8 mouse cellular contexts compared by ENCODE assay signal in genomic region chr9:57158013-57158470, GRCm38 (mm10). TPM values are rescaled to one million over a fixed set of nuclear protein-coding genes. Genes with fewer than 3 reads are reported as not detected.
A peak's percentile ranks its signal among the peaks of the same experiment; 100 is the strongest.
DNase-seq lines count a peak whose midpoint lies in the region; ATAC-seq and TF ChIP-seq lines count a peak whose summit lies in the region.

Gene Commd4, minus strand, starts transcription at chr9:57158331.

- peak within 1 kb of the TSS; percentile 77 to 91 (median 77) for H3K4me3 ChIP-seq in CH12.LX (replicated peaks in 1 of 3; ENCODE audit: low read depth in 2 of 3, low read length in 2 of 3, poor library complexity in 1 of 3)
- H3K4me3 ChIP-seq in forebrain, embryonic 11.5 days (ENCODE audit: low read depth, low read length): peak within 1 kb of the TSS; percentile 74
- peak within 1 kb of the TSS; percentile 89 for H3K4me3 ChIP-seq in heart, embryonic 16.5 days (ENCODE audit: low read length)
- H3K4me3 ChIP-seq in liver, embryonic 15.5 days (replicated peaks): peak within 1 kb of the TSS; percentile 79
- peak within 1 kb of the TSS; percentile 67 for H3K4me3 ChIP-seq in neural tube, embryonic 12.5 days

- TF ChIP-seq RAD21 in CH12.LX (IDR thresholded peaks at IDR 0.05; ENCODE audit: low read depth, low read length): no peak

- dilution Hi-C loops in CH12.LX (cut with MboI; ENCODE audit: extremely low pct_ligation_motif_present, extremely low pct_unique_long_range_greater_than_20kb, low sequenced_read_pairs): no loop called here

- peaks cover under 1% of the 10 kb centered on the region for H3K27me3 ChIP-seq in CH12.LX (replicated peaks)
- H3K27me3 ChIP-seq in forebrain, embryonic 11.5 days (ENCODE audit: control insufficient read depth, insufficient read depth, low read length): no peaks in the 10 kb centered on the region
- H3K27me3 ChIP-seq in heart, embryonic 16.5 days (ENCODE audit: control insufficient read depth, insufficient read depth, low read length): no peaks in the 10 kb centered on the region
- H3K27me3 ChIP-seq in liver, embryonic 15.5 days: no peaks in the 10 kb centered on the region
- no peaks in the 10 kb centered on the region for H3K27me3 ChIP-seq in neural tube, embryonic 12.5 days (replicated peaks)

- WGBS in forebrain, embryonic 11.5 days: under 1% methylated on average over 24 of the region's 24 CpGs
- under 1% methylated on average over 24 of the region's 24 CpGs for WGBS in heart, embryonic 16.5 days
- WGBS in liver, embryonic 15.5 days (ENCODE audit: insufficient replicate concordance): under 1% methylated on average over 24 of the region's 24 CpGs
- WGBS in neural tube, embryonic 12.5 days: under 1% methylated on average over 24 of the region's 24 CpGs

- in situ Hi-C loops in CH12.LX (cut with MboI; ENCODE audit: low pct_ligation_motif_present, low pct_unique_long_range_greater_than_20kb, low sequenced_read_pairs): no loop called here

- no peak for TF ChIP-seq EP300 in CH12.LX (IDR thresholded peaks at IDR 0.05; ENCODE audit: low read length)

- TF ChIP-seq CTCF in CH12.LX (conservative IDR thresholded peaks at IDR 0.05 in 1 of 2, IDR thresholded peaks at IDR 0.05 in 1 of 2; ENCODE audit: low read depth in 2 of 2, low read length in 2 of 2): no peak

- TF ChIP-seq POLR2A in CH12.LX (IDR thresholded peaks at IDR 0.05; ENCODE audit: low read depth, low read length): peak; percentile 71

- H3K27ac ChIP-seq in CH12.LX (ENCODE audit: insufficient read depth, low read depth): no peak within 1 kb of the TSS
- H3K27ac ChIP-seq in forebrain, embryonic 11.5 days (ENCODE audit: low read depth, low read length): no peak within 1 kb of the TSS
- H3K27ac ChIP-seq in heart, embryonic 16.5 days (ENCODE audit: low read length): no peak within 1 kb of the TSS
- H3K27ac ChIP-seq in liver, embryonic 15.5 days (replicated peaks): no peak within 1 kb of the TSS; the same call in 1 of the 2 replicates
- no peak within 1 kb of the TSS; the same call in 1 of the 2 replicates for H3K27ac ChIP-seq in neural tube, embryonic 12.5 days

- H3K36me3 ChIP-seq in CH12.LX (replicated peaks in 1 of 2; ENCODE audit: control insufficient read depth in 1 of 2, insufficient read depth in 1 of 2, low read length in 1 of 2): peaks cover 22 to 30% of the 10 kb centered on the region in 2 experiments
- H3K36me3 ChIP-seq in forebrain, embryonic 11.5 days (ENCODE audit: control insufficient read depth, insufficient read depth, low read length): no peaks in the 10 kb centered on the region; the same call in 1 of the 2 replicates
- H3K36me3 ChIP-seq in heart, embryonic 16.5 days (ENCODE audit: control insufficient read depth, insufficient read depth): peaks cover 5% of the 10 kb centered on the region; the same call in 1 of the 2 replicates
- H3K36me3 ChIP-seq in liver, embryonic 15.5 days (replicated peaks): peaks cover 15% of the 10 kb centered on the region
- peaks cover 12% of the 10 kb centered on the region; the same call in 1 of the 2 replicates for H3K36me3 ChIP-seq in neural tube, embryonic 12.5 days

- peak; percentile 93 for DNase-seq in CH12.LX (ENCODE audit: extremely low read depth)
- peak; percentile 85 for DNase-seq in c-Kit-positive CD71-positive TER-119-negative erythroid progenitor cells, embryonic 14.5 days (ENCODE audit: low read depth)
- DNase-seq in forebrain, embryonic 11.5 days (ENCODE audit: low spot score): peak; percentile 88
- DNase-seq in kidney, postnatal 36 days: peak; percentile 96 to 98
- DNase-seq in telencephalon, adult 2 months (ENCODE audit: low read depth, low spot score): peak; percentile 97

- peak within 1 kb of the TSS; percentile 76 for H3K4me2 ChIP-seq in CH12.LX (ENCODE audit: insufficient read depth, low read depth, poor library complexity, severe bottlenecking)
- peak within 1 kb of the TSS; percentile 96 for H3K4me2 ChIP-seq in forebrain, embryonic 11.5 days (ENCODE audit: low read depth, low read length, severe bottlenecking)
- H3K4me2 ChIP-seq in heart, embryonic 16.5 days (ENCODE audit: low read depth, low read length): peak within 1 kb of the TSS; percentile 98
- peak within 1 kb of the TSS; percentile 89 for H3K4me2 ChIP-seq in liver, embryonic 15.5 days
- peak within 1 kb of the TSS; percentile 81 for H3K4me2 ChIP-seq in neural tube, embryonic 12.5 days (replicated peaks)

- H3K4me1 ChIP-seq in CH12.LX (ENCODE audit: control insufficient read depth in 1 of 2, insufficient read depth in 2 of 2): peaks cover 9 to 22% of the 10 kb centered on the region in 2 experiments
- peaks cover 5% of the 10 kb centered on the region; the same call in 1 of the 2 replicates for H3K4me1 ChIP-seq in forebrain, embryonic 11.5 days (replicated peaks; ENCODE audit: control insufficient read depth, insufficient read depth, low read length)
- peaks cover 7% of the 10 kb centered on the region for H3K4me1 ChIP-seq in heart, embryonic 16.5 days (ENCODE audit: control insufficient read depth, insufficient read depth, low read length)
- H3K4me1 ChIP-seq in liver, embryonic 15.5 days (replicated peaks): peaks cover 22% of the 10 kb centered on the region
- H3K4me1 ChIP-seq in neural tube, embryonic 12.5 days: peaks cover 13% of the 10 kb centered on the region

- no peaks in the 10 kb centered on the region for H3K9me3 ChIP-seq in CH12.LX (replicated peaks; ENCODE audit: low read length)
- no peaks in the 10 kb centered on the region for H3K9me3 ChIP-seq in forebrain, embryonic 11.5 days (ENCODE audit: control insufficient read depth, low read length)
- H3K9me3 ChIP-seq in heart, embryonic 16.5 days (replicated peaks; ENCODE audit: control insufficient read depth, low read length): no peaks in the 10 kb centered on the region
- no peaks in the 10 kb centered on the region for H3K9me3 ChIP-seq in liver, embryonic 15.5 days (replicated peaks)
- H3K9me3 ChIP-seq in neural tube, embryonic 12.5 days: no peaks in the 10 kb centered on the region

- no peaks in the 10 kb centered on the region for H3K79me2 ChIP-seq in CH12.LX (replicated peaks; ENCODE audit: control insufficient read depth, extremely low read depth, insufficient read depth, poor library complexity, severe bottlenecking)

- peak within 1 kb of the TSS; percentile 64 for H3K9ac ChIP-seq in CH12.LX (ENCODE audit: insufficient read depth, low read depth)
- H3K9ac ChIP-seq in forebrain, embryonic 11.5 days (ENCODE audit: low read length): peak within 1 kb of the TSS; percentile 70
- H3K9ac ChIP-seq in heart, embryonic 16.5 days (ENCODE audit: low read length): peak within 1 kb of the TSS; percentile 83
- H3K9ac ChIP-seq in liver, embryonic 15.5 days: peak within 1 kb of the TSS; percentile 69
- peak within 1 kb of the TSS; percentile 66 for H3K9ac ChIP-seq in neural tube, embryonic 12.5 days

- ATAC-seq in forebrain, embryonic 11.5 days (replicated peaks; ENCODE audit: low FRiP score): peak; percentile 88
- ATAC-seq in heart, embryonic 16.5 days (replicated peaks; ENCODE audit: extremely low read depth, insufficient read depth, low FRiP score): peak; percentile 74
- peak; percentile 70 for ATAC-seq in liver, embryonic 15.5 days (ENCODE audit: insufficient read depth)
- ATAC-seq in neural tube, embryonic 12.5 days (ENCODE audit: low FRiP score, low read depth): peak; percentile 88

TF ChIP-seq in CH12.LX, 34 proteins besides CTCF, POLR2A, EP300 and RAD21 (continues in another document):
- TF ChIP-seq TBP (conservative IDR thresholded peaks at IDR 0.05; ENCODE audit: low read depth, low read length) (peak; percentile 63; the same call in 1 of the 2 replicates), ELF1 (IDR thresholded peaks at IDR 0.05; ENCODE audit: low read depth, low read length) (peak; percentile 98), SIN3A (IDR thresholded peaks at IDR 0.05; ENCODE audit: low read length) (peak; percentile 100), ZKSCAN1 (IDR thresholded peaks at IDR 0.05; ENCODE audit: borderline replicate concordance, low read depth, low read length) (no peak), NRF1 (IDR thresholded peaks at IDR 0.05; ENCODE audit: low read depth, low read length) (peak; percentile 49; the same call in 1 of the 2 replicates), KAT2A (IDR thresholded peaks at IDR 0.05; ENCODE audit: insufficient replicate concordance, low read length) (no peak), ETS1 (conservative IDR thresholded peaks at IDR 0.05; ENCODE audit: low read depth, low read length) (0 out of 2 replicates have a peak, but pooled peaks have one; percentile 47), USF2 (conservative IDR thresholded peaks at IDR 0.05; ENCODE audit: low read depth, low read length) (peak; percentile 100), BHLHE40 (IDR thresholded peaks at IDR 0.05; ENCODE audit: low read depth, low read length) (peak; percentile 49), USF1 (IDR thresholded peaks at IDR 0.05; ENCODE audit: low read depth, low read length) (peak; percentile 97), JUND (conservative IDR thresholded peaks at IDR 0.05; ENCODE audit: low read depth, low read length) (no peak), E2F4 (IDR thresholded peaks at IDR 0.05; ENCODE audit: insufficient replicate concordance, low read depth, low read length) (peak; percentile 45; the same call in 1 of the 2 replicates), ZNF384 (IDR thresholded peaks at IDR 0.05; ENCODE audit: low read depth, low read length) (no peak), TCF12 (IDR thresholded peaks at IDR 0.05; ENCODE audit: low read depth, low read length) (peak; percentile 39; the same call in 1 of the 2 replicates), IRF4 (IDR thresholded peaks at IDR 0.05; ENCODE audit: low read depth, low read length) (peak; percentile 15; the same call in 1 of the 2 replicates), MYC (IDR thresholded peaks at IDR 0.05; ENCODE audit: low read depth, low read length) (0 out of 2 replicates have a peak, but pooled peaks have one; percentile 42), HCFC1 (IDR thresholded peaks at IDR 0.05; ENCODE audit: low read depth, low read length) (peak; percentile 83), RCOR1 (conservative IDR thresholded peaks at IDR 0.05; ENCODE audit: low read depth, low read length) (no peak), MXI1 (IDR thresholded peaks at IDR 0.05; ENCODE audit: low read depth, low read length) (peak; percentile 81), MAFK (IDR thresholded peaks at IDR 0.05; ENCODE audit: insufficient replicate concordance, low read length) (no peak), MEF2A (IDR thresholded peaks at IDR 0.05; ENCODE audit: borderline replicate concordance, low read depth, low read length) (0 out of 2 replicates have a peak, but pooled peaks have one; percentile 29)

RNA-seq across cellular contexts. Expression of gene Commd4, which starts in this region (rescaled TPM):
- total RNA-seq in CH12.LX (2012; rRNA removed) (96.5 and 98.3 TPM in 2 replicates), CH12.LX (2014; rRNA removed) (36.9 and 41.8 TPM in 2 replicates)
- polyA plus RNA-seq in CH12.LX (2012; ENCODE audit: insufficient read length, low read depth): 98.9 and 106 TPM in 2 replicates
- 87.1 and 99.0 TPM in 2 replicates for polyA plus RNA-seq in forebrain, embryonic 11.5 days (2014; fragmentation: Nextera tagmentation; extraction: Ambion mirVana)
- polyA plus RNA-seq in heart, embryonic 16.5 days (2015; fragmentation: Nextera tagmentation; extraction: Ambion mirVana): 70.7 and 73.5 TPM in 2 replicates
- polyA plus RNA-seq in liver, embryonic 15.5 days (2015; fragmentation: Nextera tagmentation; extraction: Ambion mirVana): 48.4 and 52.7 TPM in 2 replicates
- polyA plus RNA-seq in neural tube, embryonic 12.5 days (2016; fragmentation: Nextera tagmentation; extraction: Ambion mirVana): 133 and 139 TPM in 2 replicates
